Mouse (Mus musculus) skeletal muscle tissue, adult 2 months (tissue): ENCODE measurements around the gene Smndc1.
A peak's percentile ranks its signal among the peaks of the same experiment; 100 is the strongest.

Experiments
- DNase-seq: peaks from one replicate; pipeline ENCODE4 v3.0.0-alpha.2; 2012; ENCODE audit warnings: low read depth, low spot score

Smndc1 gene

DNA sequence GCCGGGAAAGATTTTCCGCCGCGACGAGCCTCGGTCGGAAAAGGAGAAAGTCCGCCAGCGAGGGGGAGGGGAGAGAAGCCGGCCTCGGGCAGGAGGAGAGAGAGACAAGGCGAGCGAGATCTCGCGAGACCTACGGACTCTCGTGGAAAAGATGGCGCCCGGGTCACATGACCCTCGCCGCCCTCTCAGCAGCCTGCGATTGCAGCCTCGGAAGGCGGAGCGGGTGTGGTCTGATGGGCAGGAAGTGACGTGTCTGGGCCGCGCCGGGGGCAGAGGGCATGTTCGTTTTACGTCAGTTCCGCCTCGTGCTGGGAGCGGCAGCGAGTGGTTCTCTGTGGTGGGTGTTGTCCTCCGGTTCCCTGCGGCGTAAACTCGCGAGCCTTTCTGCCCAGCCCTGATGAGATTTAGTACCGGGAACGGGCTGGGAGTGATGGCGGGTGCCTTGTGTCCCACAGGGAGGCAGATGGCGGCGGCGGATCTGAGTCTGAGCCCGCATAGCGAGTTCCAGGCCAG lies at the start of gene Smndc1:
Smndc1 (minus strand) TSS at position 84 of the 513 bp plus-strand sequence.
- peak; percentile 100 for DNase-seq

DNA sequence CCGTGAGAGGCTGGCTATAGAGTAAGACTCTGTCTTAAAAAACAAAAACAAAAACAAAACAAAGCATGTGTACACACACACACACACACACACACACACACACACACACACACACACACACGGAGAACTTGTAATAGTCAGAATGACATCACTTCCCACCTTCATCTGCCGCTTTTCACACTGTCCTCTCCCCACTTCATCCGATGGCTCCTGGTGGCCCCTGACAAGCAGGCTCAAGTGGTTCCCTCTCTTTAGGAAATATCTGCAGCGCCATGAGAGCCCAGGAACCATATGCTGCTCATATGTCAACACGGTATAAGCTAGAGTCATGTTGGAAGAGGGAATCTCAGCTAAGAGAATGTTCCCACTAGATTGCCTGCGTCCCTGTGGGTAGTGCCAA lies 49.0 kb upstream of the Smndc1 start:
- no peak for DNase-seq

DNA sequence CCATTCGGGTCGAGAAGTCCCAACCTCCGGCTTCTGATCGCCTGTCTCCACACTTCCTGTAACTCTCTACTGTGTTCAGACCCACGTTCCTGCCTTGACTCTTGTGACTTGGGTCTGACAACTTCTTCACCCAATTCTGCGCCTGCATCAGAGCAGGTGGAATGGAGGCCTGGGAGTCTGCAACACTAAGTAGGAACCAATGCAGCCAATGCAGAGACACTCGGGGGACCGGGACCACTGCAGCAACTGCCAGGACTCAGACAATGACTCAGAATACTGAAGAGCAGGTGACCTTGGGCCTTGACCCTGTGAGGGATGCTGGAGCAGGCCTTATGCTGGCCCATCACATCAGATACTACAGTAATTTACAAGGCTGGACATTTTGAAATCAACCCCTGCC lies 47.6 kb upstream of the Smndc1 start:
- no peak for DNase-seq

DNA sequence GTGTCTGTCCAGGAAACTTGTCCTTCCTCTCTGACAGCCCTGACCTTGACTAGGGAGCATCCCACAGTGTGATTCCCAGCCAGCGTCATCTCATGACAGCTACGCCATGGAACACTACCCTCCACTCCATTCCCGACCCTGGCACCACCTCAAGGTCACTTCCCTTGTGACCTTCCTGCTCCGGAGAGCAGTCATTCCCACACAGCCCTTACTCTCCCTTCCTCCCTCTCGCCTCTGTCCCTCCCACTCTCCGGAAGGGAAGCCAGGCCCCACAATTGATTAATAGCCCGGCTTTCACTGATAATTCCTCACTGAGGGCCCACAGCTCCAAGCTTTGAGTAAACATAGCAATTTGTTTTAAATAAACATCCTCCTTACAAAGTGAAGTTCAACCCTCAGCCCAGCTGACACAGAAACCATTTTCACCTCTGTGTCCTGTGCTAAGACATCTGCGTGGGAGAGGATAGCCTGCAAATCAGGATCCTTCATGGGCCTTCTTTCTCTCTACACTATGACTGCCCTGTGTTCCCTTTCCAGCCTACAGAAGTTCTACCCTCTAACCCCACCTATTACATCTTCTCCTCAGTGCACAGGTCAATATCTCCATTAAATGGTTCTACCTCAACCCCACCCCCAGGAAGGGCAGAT lies 47.1 kb upstream of the Smndc1 start:
- no peak for DNase-seq

- DNase-seq, result no peak
These were observed 43.7 kb upstream of the Smndc1 start for GRCm38 (mm10) chr19:53433949-53434689.

GRCm38 (mm10) chr19:53431003-53431402 lies 40.6 kb upstream of the Smndc1 start:
- DNase-seq, result no peak

DNA sequence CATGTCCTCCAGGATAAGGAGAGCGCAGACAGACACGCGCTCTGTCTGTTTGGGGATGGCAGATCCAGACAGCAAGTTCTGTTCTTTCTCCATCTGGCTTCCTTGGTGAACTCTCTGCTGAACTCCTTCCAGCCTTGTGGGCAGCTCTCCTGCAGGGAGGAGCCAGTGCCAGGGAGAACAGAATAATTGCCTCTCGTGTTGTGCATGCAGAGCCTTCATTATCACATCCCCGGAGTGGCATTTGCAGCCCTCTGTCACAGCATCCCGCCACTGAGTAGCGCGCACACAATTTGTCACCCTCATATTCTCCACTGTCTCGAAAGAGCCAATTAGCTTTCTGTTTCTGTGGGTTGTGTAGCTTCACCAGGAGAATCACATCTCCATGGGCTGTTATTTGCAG lies 40.0 kb upstream of the Smndc1 start:
- no peak for DNase-seq

DNA sequence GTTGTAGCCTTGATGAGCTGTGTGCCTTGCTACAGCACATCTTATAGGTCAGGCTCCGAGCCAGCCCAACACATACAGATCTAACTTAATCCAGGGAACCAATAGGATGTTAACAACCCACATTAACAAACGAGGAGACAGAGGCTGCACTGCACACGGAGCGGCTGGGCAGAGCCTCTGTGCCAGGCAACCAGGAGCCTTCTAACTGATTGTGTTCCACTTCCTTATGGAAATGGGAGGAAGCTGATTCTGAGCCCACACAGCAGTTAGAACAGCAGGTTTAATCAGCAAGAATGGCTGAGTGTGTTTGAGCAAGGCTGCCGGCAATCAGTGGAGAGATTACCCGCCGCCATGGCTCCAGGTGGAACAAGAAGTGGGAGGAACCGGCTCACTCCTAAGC lies 37.4 kb upstream of the Smndc1 start:
- DNase-seq, result no peak

DNA sequence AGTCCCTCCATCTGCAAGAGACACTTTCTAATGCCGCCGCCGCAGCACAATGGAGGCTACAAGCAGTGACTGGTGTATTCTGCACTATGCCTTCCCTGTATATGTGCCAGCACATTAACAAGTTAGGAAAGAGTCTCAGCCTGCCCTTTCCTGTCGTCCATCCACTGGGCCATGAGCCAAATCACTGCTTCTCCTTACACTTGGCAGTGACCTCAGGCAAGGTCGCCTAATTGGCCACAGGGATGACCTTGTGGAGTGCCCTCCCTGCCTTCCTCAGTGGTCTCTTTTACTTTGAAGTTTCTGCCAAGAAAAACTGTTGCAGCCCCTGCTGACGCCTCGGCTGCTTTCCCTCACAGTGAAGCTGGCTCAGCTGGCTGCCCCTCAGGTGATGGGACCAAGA lies 37.0 kb upstream of the Smndc1 start:
- DNase-seq, result no peak

DNA sequence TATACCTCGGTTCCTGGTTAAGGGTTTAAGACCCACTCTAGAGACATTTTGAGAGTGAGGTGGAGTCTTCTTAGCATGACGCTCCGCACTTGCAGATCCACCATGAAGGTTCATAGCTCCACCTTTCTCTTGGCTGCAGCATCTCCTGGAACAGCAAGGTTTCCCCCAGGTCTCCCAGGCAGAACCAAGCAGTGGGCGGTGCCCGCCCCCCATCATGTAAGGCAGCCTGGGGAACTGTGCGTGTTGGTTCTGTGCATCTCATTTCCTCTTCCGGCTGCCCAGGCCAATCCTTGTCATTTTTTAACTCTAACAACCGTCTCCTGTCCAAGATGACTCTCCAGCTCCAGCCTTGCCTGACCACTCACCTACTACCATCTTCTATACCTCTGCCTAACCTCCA lies 35.4 kb upstream of the Smndc1 start:
- no peak for DNase-seq

DNA sequence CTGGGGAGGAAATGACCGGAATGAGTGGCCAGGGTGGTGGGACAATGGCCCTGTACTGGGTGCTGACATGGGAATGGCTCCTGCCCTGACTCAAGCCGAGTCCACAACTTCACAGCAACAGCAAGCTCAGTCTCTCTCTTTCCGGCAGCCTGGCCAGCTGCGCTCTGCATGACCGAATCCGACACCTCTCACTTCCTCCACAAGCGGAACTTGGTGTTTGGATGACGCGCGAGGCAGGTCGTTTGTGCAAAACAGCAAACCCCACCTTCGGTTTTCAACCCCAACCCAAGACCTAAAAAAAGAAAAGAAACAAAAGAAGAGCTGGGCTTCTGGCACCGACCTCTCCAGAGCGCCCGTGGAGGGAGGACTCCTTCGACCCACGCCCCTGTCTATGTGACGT lies 34.3 kb upstream of the Smndc1 start:
- DNase-seq, result peak; percentile 68

GRCm38 (mm10) chr19:53423816-53424465 lies 33.6 kb upstream of the Smndc1 start:
- DNase-seq, result no peak

GRCm38 (mm10) chr19:53423341-53423753 lies 33.0 kb upstream of the Smndc1 start:
- DNase-seq, result peak; percentile 21

GRCm38 (mm10) chr19:53422358-53423308 lies 32.3 kb upstream of the Smndc1 start:
- DNase-seq, result no peak

- no peak for DNase-seq
These were observed 31.3 kb upstream of the Smndc1 start for GRCm38 (mm10) chr19:53421583-53422188.

- peak; percentile 52 for DNase-seq
These were observed 30.7 kb upstream of the Smndc1 start for GRCm38 (mm10) chr19:53420924-53421582.

DNA sequence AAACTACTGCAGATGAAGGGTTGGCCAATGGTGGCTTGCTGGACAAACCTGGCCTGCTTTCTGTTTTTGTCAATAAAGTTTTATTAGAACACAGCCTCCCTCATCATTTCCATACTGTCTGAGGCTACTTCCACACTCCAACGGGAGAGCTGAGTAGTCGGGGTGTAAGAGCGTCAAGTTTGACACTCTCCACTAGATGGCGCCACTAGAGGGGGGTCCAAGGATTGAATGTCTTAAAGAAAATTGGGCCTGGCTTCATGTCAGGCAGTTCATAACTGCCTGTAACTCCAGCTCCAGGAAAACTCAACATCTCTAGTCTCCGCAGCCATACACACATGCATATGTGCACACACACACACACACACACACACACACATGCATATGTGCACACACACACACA lies 29.5 kb upstream of the Smndc1 start:
- peak; percentile 39 for DNase-seq

GRCm38 (mm10) chr19:53415198-53415597 lies 24.8 kb upstream of the Smndc1 start:
- no peak for DNase-seq

- no peak for DNase-seq
These were observed 24.3 kb upstream of the Smndc1 start for GRCm38 (mm10) chr19:53414650-53415049.

GRCm38 (mm10) chr19:53413617-53414380 lies 23.4 kb upstream of the Smndc1 start:
- no peak for DNase-seq
